Mouse (Mus musculus) T-cell, adult 2 months (primary cell): Measurements from ENCODE around the gene Csmd2.

Experiments used
- DNase-seq: peaks from one replicate; pipeline ENCODE4 v3.0.0; 2022; ENCODE audit warnings: low spot score

Gene Csmd2

DNA sequence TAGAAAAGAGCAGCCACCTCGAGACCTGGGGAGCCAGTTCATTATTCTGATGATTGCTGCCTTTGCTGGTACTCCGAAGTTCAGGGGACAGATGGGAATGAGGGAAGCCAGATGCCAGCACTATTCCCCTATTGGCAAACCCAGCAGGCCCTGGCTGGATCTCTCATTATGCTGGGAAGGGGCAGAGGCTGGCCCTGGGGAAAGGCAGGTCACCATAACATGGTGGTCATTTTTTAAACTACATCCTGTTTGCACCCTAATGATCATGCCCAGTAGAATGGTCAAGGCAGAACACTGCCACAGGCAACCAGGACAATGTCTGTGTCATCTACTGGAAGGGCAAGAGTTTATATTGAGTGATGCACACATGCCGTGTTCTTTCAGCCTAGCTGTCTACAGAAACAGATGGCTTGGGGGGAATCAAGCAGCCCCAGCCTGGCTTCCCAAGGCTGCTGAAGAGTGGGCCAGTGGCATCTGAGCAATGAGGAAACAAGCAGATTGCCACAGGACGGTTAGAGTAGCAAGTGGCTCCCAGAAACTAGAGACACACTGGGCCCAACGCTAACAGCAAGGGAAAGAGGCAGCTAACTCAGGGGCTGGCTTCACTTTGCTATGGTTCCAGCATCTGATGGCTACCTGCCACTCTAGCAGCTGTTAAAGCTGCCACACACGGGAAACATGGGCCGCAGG is 424.4 kb downstream of the Csmd2 start:
- DNase-seq, result no peak

DNA sequence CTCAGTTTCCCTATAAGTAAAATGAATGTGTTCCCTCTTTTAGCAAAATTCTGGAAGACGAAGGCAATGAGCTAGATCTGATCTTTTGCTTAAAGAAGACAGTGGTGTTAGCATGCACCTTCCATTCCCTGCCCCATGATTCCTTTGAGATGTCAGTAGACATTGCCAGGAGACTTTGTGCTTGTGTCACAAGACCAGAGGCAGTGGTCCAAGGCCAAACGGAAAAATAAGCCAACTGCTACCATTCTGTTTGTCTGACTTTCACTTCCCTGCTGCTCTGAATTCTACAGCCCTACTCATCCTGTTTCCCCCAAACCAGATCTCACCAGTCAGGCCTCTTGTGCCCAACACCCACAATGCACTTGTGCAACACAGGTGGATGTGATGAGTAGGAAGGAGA is 427.1 kb downstream of the Csmd2 start:
- DNase-seq, result no peak

DNA sequence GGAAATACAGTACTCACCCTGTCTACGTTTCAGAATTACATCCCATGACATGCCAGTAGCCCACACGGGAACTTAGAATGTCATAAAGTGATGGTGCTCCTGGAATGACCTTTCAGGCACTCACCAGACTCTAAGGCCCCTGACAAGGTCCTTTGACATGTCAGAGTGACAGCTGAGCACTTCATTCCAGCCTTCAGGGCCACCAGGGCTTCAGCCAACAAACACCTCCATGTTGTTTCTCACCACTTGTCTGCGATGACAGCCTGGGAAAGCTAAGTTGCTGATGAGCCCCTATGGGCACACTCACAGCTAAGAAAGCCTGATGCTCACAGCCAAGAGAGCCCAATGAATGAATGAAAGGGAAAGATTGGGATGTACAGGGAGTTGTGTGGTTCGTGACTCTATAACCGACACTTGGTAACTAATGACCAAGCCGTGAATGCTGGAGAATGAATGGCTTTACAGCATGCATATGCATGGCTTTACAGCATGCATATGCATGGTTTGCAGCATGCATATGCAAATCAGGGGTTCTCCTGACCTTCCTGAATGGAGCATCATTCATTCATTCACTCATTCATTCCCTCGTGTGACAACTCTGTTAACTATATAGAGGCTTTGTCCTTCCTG is 432.4 kb downstream of the Csmd2 start:
- DNase-seq, result no peak

DNA sequence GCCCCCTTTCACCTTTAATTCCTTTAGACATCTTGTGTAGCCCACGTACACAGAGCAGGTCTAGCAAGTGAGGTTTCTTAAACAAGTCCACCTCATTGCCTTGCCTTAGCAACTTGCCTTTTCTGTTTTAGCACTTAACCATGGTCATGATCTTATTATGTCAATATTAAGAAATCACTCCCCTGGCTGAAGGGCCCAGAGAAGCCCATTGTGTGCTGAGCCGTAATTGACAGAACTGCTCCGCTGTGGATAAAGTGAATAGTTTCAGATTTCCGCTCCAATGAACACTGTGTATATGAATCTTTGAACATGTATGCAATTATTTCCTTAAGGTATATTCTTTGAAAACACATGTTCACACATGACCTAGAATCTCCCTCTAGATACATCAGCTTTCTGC is 434.8 kb downstream of the Csmd2 start:
- DNase-seq, result no peak

DNA sequence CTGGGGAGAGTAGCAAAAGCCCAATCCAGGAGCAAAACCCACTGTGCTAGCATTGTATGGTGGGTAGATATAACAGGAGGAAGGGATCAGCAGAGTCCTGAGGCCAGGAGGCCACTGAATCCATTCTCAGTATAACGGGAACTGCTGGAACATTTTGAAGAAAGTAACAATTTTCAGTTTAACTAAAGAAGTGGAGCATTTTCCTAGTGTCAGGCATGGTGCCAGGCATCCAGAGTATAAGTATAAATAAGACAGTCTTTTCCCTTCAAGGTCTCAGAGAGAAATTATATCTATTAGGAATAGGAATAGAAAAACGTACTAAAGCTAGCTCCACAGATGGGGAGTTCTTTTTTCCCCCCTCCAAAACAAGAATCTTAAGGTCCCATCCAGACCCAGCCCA is 437.7 kb downstream of the Csmd2 start:
- no peak for DNase-seq

DNA sequence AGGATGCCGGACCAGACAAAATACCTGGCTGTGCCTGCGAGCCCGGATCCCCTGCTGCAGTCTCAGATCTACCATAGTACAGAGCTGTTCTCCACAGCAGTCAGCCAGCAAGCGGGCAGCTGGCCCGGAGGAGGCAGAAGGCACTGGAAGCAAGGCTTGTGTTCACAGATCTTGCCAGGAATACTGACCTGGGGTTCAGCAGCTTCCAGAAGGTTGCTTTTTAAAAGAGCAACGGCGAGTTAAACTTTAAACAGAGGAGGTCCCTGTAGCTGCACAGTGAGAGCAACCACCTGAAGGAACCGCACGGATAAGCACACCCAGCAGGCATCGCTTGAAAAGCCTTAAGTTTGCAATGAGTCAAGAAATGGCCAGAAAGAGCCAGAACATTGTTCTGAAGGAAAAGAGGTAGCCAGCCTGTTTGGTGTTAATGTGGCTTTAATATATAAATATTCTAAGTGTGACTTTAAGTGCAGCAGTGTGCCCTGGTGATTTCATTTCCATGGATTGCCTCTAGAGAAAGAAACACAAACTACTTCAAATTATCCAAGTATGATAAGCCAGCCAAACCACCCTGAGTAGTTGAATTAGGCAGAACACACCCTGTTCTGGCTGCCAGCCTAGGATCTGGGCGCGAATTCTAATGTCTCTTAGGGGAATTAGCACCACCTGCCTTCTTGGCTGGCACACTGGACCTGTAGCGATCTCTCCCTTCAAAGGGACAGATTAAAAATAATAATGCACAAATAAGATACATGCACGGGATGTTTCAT is 439.8 kb downstream of the Csmd2 start:
- DNase-seq, result no peak

DNA sequence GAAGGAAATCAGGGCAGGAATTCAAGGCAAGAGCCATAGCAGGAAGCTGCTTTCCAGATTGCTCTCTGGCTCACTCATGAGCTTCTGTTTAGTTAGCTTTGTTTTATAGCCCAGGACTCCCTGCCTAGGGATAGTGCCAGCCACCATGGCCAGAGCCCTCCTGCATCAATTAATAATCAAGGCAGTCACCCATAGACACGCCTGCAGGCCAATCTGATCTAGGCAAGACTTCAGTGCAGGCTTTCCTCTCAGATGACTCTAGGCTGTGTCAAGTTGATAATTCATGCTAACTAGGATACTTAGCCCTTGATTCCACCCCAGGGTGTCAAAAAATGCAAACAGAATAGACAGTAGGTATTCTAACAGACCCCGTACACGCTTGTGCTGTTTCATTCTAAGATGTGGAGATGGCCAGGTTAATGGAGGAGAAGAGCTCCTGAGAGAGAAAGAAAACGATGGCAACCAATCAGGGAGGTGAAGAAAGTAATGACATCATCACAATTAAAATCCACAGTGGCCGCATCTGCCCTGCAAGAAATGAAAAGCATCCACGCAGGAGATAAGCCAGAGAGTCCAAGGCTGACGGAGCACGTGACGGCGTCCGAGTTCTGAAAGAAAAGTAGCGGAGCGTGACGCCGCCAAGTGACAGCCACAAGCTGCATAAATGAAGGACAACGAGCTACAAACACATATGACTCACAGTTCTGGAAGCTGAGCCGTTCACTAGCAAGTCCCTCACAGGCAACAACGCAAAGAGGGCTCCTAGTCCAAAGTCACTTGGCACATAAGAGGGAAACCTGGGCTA is 440.8 kb downstream of the Csmd2 start:
- no peak for DNase-seq

DNA sequence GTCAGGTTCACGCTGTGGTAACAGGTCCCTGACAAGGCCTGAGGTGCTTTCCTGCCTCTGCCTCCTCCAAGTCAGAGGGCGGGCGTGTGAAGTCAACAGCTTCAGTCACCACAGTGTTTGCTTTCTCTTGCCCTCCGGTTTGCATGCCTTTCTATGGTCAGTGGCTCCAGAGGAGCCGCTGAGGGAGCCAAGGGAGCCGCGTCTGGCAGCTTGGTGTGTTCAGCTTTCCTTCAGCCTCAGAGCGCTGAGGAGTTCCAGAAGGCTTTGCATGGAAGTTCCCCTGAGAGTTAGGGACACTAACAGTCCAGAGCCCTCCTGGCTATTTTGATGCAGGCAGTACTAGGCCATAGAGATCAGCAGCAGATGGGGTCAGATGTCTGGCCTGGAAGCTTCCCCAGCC is 441.9 kb downstream of the Csmd2 start:
- no peak for DNase-seq

DNA sequence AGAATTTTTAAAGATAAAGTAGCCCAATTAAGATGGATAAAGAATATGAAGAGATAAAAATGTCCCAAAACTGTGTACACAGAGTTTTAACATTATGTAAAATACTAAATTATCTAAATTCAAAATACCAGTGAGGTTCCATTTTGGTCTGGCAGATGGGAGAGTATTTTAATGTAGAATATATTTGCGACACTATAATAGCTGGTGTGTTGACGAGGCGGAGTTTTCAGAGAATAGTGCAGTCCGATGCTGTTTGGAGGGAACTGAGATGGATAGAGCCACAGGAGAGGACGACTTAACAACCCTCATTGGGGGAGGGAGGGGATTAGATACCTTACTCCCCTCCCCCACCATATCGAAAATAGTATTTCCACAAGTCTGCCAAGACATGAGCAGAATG is 452.9 kb downstream of the Csmd2 start:
- DNase-seq, result no peak

DNA sequence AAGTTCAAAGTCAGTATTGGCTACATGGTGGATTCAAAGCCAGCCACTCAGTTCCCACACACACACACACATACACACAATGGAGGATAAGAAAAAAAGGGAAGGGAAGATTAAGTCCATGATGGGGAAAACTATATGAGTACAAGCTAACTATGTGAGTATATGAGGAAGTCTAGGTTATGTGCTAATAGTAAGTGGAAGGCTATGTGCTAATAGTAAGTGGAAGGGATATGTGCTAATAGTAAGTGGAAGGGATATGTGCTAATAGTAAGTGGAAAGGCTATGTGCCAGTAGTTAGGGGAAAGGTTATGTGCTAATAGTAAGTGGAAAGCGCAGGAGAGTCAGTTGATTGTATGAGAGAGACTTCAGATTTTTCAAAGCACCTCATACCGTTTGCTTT is 453.6 kb downstream of the Csmd2 start:
- no peak for DNase-seq

DNA sequence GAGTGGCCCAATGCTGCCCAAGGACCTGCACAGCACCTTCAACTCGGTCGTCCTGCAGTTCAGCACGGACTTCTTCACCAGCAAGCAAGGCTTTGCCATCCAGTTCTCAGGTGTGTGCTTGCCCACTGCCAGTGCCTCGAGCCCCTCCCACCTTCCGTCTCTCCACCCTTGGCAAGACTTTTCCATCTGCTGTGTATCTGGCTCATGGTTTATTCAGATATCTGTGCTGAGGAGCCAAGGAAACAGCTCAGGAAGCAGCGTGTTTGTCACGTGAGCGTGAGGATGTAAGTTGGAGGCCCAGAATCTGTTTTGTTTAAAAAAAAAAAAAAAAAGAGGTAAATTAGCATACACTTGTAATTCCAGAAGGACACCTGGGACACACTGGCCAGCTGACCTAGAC is 455.1 kb downstream of the Csmd2 start:
- no peak for DNase-seq

DNA sequence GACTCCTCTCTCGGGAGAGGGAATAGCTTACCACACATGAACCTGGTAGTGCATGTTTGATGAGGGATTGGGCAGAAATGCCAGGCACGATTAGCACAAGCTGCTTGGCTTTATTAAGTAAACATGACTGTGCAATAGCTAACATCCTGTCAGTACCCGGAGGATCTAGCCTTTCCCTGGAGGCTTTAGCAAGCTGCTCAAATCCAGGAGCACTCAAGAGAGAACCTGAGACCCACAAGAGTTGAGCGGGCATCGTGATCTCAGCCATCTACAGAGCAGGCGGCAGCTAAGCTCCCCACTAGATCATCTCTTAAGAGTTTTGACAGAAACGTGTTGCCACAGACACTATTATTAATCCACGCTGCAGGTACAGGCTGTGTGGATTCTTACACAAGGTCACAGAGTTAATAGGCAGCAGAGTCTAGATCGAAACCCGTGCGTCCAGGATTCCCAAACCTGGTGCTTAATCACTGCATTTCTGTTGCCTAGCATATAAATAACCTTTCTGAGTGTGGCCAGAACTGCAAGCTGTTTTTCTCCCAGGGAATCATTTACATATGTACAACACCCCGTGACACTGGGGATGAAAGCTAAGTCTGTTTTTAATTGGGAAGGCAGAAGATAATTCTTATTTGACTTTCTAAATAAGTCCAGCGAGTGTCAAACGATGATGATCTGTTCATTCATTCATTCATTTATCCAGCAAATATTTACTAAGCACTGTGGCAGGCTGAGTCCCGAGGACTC is 458.0 kb downstream of the Csmd2 start:
- DNase-seq, result no peak

DNA sequence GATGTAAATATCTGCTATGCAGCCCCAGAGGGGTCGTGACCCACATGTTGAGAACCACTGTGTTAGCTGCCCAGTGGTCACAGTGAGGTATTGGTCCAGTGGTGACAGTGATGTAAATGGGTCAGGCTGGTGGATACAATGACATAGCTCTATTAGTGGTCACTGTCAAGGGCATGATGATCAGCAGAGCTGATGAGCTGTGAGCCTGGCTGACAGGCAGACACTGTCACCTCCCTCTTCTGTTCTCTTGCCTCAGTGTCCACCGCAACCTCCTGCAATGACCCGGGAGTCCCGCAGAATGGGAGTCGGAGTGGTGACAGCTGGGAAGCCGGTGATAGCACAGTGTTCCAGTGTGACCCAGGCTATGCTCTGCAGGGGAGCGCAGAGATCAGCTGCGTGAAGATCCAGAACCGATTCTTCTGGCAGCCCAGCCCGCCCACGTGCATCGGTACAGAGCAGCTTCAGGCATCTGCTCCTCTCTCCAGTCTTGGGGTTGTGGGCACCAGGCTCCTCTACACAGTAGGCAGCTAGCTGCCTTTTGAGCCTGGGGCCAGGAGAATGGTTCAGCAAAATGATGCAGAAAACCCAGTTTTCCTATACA is 461.3 kb downstream of the Csmd2 start:
- DNase-seq, result no peak

DNA sequence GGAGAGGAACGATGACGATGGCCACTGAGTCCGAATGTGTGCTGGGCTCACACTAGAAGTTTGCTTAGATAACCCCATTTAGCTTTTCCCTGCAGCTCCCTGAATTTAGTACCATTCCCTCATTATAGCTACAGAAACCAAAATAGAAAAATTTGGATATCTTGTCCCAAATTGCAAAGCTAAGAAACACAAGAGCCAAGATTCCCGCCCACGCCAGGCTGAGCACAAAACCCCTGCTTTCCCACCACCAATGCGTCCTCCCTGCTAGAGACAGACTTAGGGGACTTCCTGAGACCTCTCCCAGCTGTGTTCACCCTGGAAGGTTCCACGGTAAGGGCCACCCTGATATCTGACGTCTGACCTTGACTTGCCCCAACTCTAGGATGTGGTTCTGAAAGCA is 462.5 kb downstream of the Csmd2 start:
- DNase-seq, result no peak

DNA sequence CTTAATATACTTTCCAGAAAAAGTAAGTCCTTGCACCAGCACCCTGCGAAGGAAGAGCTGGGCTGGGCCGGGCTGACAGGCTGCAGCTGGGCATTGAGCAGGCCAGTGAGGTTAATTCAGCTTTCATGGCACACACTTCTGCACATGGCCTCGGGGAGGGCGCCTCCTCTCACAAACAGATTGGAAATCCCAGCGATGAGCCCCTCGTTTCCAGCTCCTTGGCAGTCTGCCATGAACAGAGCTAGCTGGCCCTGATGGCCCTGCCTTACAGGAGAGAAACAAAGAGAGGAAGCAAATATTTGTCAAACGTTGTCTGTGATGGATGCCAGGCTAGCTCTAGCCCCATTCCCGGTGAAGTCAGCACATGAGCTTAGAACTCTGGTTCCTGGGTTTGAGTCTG is 463.3 kb downstream of the Csmd2 start:
- no peak for DNase-seq

DNA sequence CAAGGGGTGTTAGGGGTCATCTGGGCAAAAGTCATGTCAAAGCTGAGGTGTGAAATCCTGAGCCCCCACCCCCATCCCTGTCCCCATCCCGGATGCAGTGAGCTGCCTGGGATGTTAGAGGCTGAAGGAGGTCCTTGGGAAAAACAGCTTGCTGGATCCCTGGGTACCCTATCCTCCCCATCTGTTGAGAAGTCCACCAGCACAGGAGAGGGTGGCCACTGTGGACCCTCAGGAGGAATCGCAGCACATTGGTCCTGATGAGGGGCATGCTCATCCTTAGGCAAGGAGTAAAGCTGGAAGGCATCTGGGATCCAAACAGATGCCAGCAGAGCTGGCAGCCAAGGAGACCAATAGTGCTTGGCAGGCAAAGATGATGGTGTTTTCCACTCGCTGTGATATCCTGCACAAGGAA is 463.7 kb downstream of the Csmd2 start:
- DNase-seq, result no peak

DNA sequence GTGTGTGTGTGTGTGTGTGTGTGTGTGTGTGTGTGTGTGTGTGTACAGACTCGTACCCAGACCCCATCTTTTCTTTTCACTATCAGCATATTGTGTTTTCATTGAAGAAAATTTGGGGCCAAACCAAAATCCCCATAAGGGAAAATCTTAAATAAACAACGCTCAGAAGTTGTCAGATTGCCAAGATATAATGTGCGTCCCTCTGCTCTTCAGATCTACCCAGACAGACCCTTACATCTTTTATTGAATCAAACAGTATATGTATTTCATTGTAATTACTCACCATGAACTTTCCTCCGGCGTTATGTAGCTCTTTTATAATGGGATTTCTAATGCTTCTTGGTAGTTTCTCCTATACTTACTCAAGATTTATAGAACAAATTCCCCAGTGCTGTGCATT is 479.1 kb downstream of the Csmd2 start:
- no peak for DNase-seq

DNA sequence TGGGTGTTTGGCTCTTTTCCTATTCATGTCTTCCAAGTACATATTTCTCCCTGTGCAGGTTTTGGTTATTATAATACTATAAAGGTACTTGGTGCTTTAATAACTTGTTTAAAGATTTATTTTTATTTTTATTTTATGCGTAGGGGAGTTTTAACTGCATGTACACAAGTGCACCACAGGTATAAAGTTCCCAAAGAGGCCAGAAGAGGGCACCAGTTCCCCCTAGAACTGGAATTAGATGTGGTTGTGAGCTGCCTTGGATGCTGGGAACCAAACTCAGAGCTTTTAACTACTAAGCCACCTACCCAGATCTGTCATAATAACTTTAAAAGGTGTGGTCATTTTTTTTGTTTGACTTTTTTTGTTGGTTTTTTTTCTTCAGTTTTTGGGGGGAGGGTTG is 480.4 kb downstream of the Csmd2 start:
- DNase-seq, result no peak

DNA sequence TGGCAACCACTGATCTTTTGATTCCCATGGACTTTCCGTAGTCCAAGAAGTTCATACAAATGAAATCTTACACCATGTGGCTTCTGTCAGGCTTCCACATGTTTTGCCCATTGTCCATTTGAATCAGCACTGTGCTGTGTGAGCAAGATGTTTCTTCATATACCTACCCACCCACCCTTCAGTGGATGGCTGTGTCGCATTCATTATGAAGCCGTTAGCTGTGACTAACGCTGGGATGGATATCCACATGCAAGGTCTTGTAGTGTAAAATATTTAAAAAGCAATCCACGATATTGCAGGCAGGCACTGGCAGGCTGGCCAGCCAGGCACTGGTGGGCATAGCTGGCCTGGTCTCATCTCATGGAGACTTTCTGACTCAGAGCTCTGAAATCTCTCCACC is 488.6 kb downstream of the Csmd2 start:
- no peak for DNase-seq

DNA sequence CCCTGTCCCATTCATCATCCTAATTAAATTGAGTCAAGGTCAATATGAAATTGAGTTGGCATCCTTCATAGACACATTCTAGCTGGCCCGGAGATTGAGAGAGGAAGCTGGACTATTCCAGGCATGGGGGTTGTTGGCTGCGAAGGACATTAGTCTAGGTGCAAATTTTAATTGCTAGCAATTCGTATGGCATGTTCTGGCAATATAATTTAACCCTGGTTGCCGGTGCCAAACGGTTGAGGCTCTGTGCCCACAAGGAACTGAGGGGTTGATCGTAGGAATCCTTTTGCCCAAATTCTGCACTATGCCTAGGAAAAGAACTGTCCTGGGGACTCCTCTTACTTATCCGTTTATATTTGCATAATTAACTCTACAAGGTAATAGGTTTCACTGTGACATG is 496.2 kb downstream of the Csmd2 start:
- no peak for DNase-seq

DNA sequence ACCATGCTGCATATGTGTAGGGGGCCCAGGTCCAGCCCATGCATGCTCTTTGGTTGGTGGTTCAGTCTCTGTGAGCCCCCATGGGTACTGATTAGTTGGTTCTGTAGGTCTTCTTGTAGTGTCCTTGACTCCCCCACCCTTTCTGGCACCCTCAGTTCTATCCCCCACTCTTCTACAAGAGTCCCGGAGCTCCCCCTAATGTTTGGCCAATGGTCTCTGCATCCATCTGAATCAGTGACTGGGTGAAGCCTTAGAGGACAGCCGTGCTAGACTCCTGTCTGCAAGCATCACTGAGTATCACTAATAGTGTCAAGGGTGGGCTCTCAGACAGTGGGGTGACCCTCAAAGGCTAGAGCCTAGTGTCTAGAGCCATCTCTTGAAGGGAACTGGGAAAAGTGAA is 497.0 kb downstream of the Csmd2 start:
- DNase-seq, result no peak
